Mouse (Mus musculus) MEL (cell line): ENCODE measurements around the gene Aldh3b1. TPM values are rescaled to one million over a fixed set of nuclear protein-coding genes. Genes with fewer than 3 reads are reported as not detected.

Source experiments
- DNase-seq: peaks from one replicate; pipeline ENCODE4 v3.0.0; 2011; ENCODE audit warnings: low read depth, low spot score
- H3K27ac ChIP-seq: 2 replicates; pipeline ENCODE4 v1.5.1; 2012; ENCODE audit warnings: low read depth, mild to moderate bottlenecking, control low read depth, low read length, moderate library complexity; ENCODE audit not compliant: control insufficient read depth
- H3K27me3 ChIP-seq, 2 experiments: fragments of 150-350 bp in 1 of 2; sonication (generic) in 1 of 2; 2 replicates each; pipeline ENCODE4 v1.6.1; 2012; ENCODE audit warnings: low read length in 2 of 2, mild to moderate bottlenecking in 2 of 2, improper control_type of control experiment in 1 of 2, moderate library complexity in 1 of 2; ENCODE audit not compliant: insufficient read depth in 2 of 2, control insufficient read depth in 1 of 2
- H3K36me3 ChIP-seq, 2 experiments: 2 replicates each; pipeline ENCODE4 v1.6.1; 2012 to 2014; ENCODE audit warnings: low read length in 2 of 2, improper control_type of control experiment in 1 of 2, inconsistent platforms in 1 of 2, mild to moderate bottlenecking in 1 of 2; ENCODE audit not compliant: insufficient read depth in 2 of 2, control insufficient read depth in 1 of 2
- H3K4me1 ChIP-seq, 2 experiments: fragments of 150-350 bp in 1 of 2; sonication (generic) in 1 of 2; 2 replicates each; pipeline ENCODE4 v1.6.1; 2012; ENCODE audit warnings: low read length in 2 of 2, improper control_type of control experiment in 1 of 2, mild to moderate bottlenecking in 1 of 2; ENCODE audit not compliant: insufficient read depth in 2 of 2, control insufficient read depth in 1 of 2
- H3K4me3 ChIP-seq, 2 experiments: fragments of 150-350 bp in 1 of 2; sonication (generic) in 1 of 2; 2 replicates each; pipeline ENCODE4 v1.5.1; 2012; ENCODE audit warnings: low read depth in 2 of 2, low read length in 2 of 2, mild to moderate bottlenecking in 2 of 2, moderate library complexity in 2 of 2, control low read depth in 1 of 2, improper control_type of control experiment in 1 of 2; ENCODE audit not compliant: control insufficient read depth in 1 of 2, insufficient read depth in 1 of 2
- H3K79me2 ChIP-seq: 2 replicates; pipeline ENCODE4 v1.6.1; 2012; ENCODE audit warnings: mild to moderate bottlenecking, low read length, moderate library complexity; ENCODE audit not compliant: control insufficient read depth, poor library complexity, insufficient read depth
- H3K9ac ChIP-seq: 2 replicates; pipeline ENCODE4 v1.6.1; 2012; ENCODE audit warnings: low read depth, mild to moderate bottlenecking, control low read depth, low read length, moderate library complexity; ENCODE audit not compliant: control insufficient read depth, poor library complexity, severe bottlenecking
- H3K9me3 ChIP-seq: fragments of 150-350 bp; sonication (generic); replicated peaks from 2 replicates; pipeline ENCODE4 v1.6.1; 2012; ENCODE audit warnings: mild to moderate bottlenecking, low read length, improper control_type of control experiment, moderate library complexity; ENCODE audit not compliant: insufficient read depth
- BHLHE40 ChIP-seq: IDR thresholded peaks from 2 replicates; pipeline ENCODE4 v1.6.1; 2012; ENCODE audit warnings: low read depth, mild to moderate bottlenecking, inconsistent platforms, low read length, improper control_type of control experiment, borderline replicate concordance
- CHD1 ChIP-seq: IDR thresholded peaks from 2 replicates; pipeline ENCODE4 v1.6.1; 2012; ENCODE audit warnings: low read depth, mild to moderate bottlenecking, inconsistent platforms, low read length, improper control_type of control experiment
- CHD2 ChIP-seq: IDR thresholded peaks from 2 replicates; pipeline ENCODE4 v1.6.1; 2011; ENCODE audit warnings: low read length, improper control_type of control experiment
- CTCF ChIP-seq, 3 experiments: IDR thresholded peaks in 2 of 3; conservative IDR thresholded peaks in 1 of 3; 2 replicates each; pipeline ENCODE4 v1.5.1; 2011 to 2012; ENCODE audit warnings: low read length in 3 of 3, low read depth in 2 of 3, mild to moderate bottlenecking in 2 of 3, improper control_type of control experiment in 1 of 3, inconsistent platforms in 1 of 3, mixed read lengths in 1 of 3, moderate library complexity in 1 of 3; ENCODE audit not compliant: control insufficient read depth in 1 of 3, insufficient read depth in 1 of 3, poor library complexity in 1 of 3, severe bottlenecking in 1 of 3
- E2F4 ChIP-seq: IDR thresholded peaks from 2 replicates; pipeline ENCODE4 v1.6.1; 2011; ENCODE audit warnings: low read depth, low read length, improper control_type of control experiment, borderline replicate concordance
- ELF1 ChIP-seq: IDR thresholded peaks from 2 replicates; pipeline ENCODE4 v1.6.1; 2014; ENCODE audit warnings: low read depth, mild to moderate bottlenecking, inconsistent platforms, low read length, improper control_type of control experiment, moderate library complexity
- EP300 ChIP-seq, 2 experiments: IDR thresholded peaks; 2 replicates each; pipeline ENCODE4 v1.6.1; 2011; ENCODE audit warnings: improper control_type of control experiment in 2 of 2, low read length in 2 of 2, low read depth in 1 of 2, mild to moderate bottlenecking in 1 of 2
- ETS1 ChIP-seq: IDR thresholded peaks from 2 replicates; pipeline ENCODE4 v1.6.1; 2012; ENCODE audit warnings: low read depth, mild to moderate bottlenecking, inconsistent platforms, low read length, improper control_type of control experiment, moderate library complexity
- GABPA ChIP-seq: IDR thresholded peaks from 2 replicates; pipeline ENCODE4 v1.6.1; 2012; ENCODE audit warnings: low read depth, mild to moderate bottlenecking, inconsistent platforms, low read length, improper control_type of control experiment, moderate library complexity
- GATA1 ChIP-seq: IDR thresholded peaks from 2 replicates; pipeline ENCODE4 v1.6.1; 2011; ENCODE audit warnings: low read depth, low read length, improper control_type of control experiment
- HCFC1 ChIP-seq: IDR thresholded peaks from 2 replicates; pipeline ENCODE4 v1.6.1; 2012; ENCODE audit warnings: low read depth, mild to moderate bottlenecking, inconsistent platforms, low read length, improper control_type of control experiment, moderate library complexity
- KAT2A ChIP-seq: conservative IDR thresholded peaks from 2 replicates; pipeline ENCODE4 v1.6.1; 2012; ENCODE audit warnings: low read depth, low read length, improper control_type of control experiment, inconsistent platforms
- MEF2A ChIP-seq: IDR thresholded peaks from 2 replicates; pipeline ENCODE4 v1.6.1; 2014; ENCODE audit warnings: low read depth, mild to moderate bottlenecking, inconsistent platforms, low read length, improper control_type of control experiment; ENCODE audit not compliant: poor library complexity, insufficient replicate concordance, severe bottlenecking; ENCODE audit errors: extremely low read depth
- MXI1 ChIP-seq: IDR thresholded peaks from 2 replicates; pipeline ENCODE4 v1.6.1; 2011; ENCODE audit warnings: mild to moderate bottlenecking, low read depth, low read length, improper control_type of control experiment
- POLR2A ChIP-seq, 2 experiments: IDR thresholded peaks; 2 replicates each; pipeline ENCODE4 v1.6.1; 2011 to 2012; ENCODE audit warnings: low read length in 2 of 2, mild to moderate bottlenecking in 2 of 2, control low read depth in 1 of 2, improper control_type of control experiment in 1 of 2, low read depth in 1 of 2, moderate library complexity in 1 of 2; ENCODE audit not compliant: control insufficient read depth in 1 of 2, insufficient read depth in 1 of 2, poor library complexity in 1 of 2
- POLR2AphosphoS2 ChIP-seq: IDR thresholded peaks from 2 replicates; pipeline ENCODE4 v1.6.1; 2011; ENCODE audit warnings: low read length, improper control_type of control experiment
- POLR2AphosphoS5 ChIP-seq: IDR thresholded peaks from 2 replicates; pipeline ENCODE4 v1.6.1; 2012; ENCODE audit warnings: low read depth, borderline replicate concordance, mild to moderate bottlenecking, inconsistent platforms, low read length, moderate library complexity, mixed read lengths
- RAD21 ChIP-seq: IDR thresholded peaks from 2 replicates; pipeline ENCODE4 v1.6.1; 2011; ENCODE audit warnings: mild to moderate bottlenecking, low read depth, low read length, improper control_type of control experiment
- RCOR1 ChIP-seq: IDR thresholded peaks from 2 replicates; pipeline ENCODE4 v1.6.1; 2012; ENCODE audit warnings: low read depth, mild to moderate bottlenecking, inconsistent platforms, low read length, improper control_type of control experiment
- SIN3A ChIP-seq: IDR thresholded peaks from 2 replicates; pipeline ENCODE4 v1.6.1; 2012; ENCODE audit warnings: low read length, improper control_type of control experiment, inconsistent platforms
- TAL1 ChIP-seq: IDR thresholded peaks from 2 replicates; pipeline ENCODE4 v1.6.1; 2012; ENCODE audit warnings: mild to moderate bottlenecking, inconsistent platforms, low read length, moderate library complexity, mixed read lengths
- TBP ChIP-seq: IDR thresholded peaks from 2 replicates; pipeline ENCODE4 v1.8.0; 2011; ENCODE audit warnings: low read depth, low read length, improper control_type of control experiment
- USF1 ChIP-seq: IDR thresholded peaks from 2 replicates; pipeline ENCODE4 v1.6.1; 2014; ENCODE audit warnings: low read depth, mild to moderate bottlenecking, inconsistent platforms, low read length, improper control_type of control experiment, moderate library complexity
- ZMIZ1 ChIP-seq: IDR thresholded peaks from 2 replicates; pipeline ENCODE4 v1.6.1; 2012; ENCODE audit warnings: low read depth, mild to moderate bottlenecking, inconsistent platforms, low read length, improper control_type of control experiment, moderate library complexity
- polyA plus RNA-seq, 2 experiments: library from polyadenylated mRNA; stranded (reverse) in 1 of 2; unstranded in 1 of 2; fragments of >175 nt in 1 of 2; fragments of >200 nt in 1 of 2; gene quantifications; 2 replicates each; pipeline versions ENCODE4 v1.2.1 to v1.2.4; 2012; ENCODE audit warnings: low replicate concordance in 2 of 2, low read depth in 1 of 2; ENCODE audit not compliant: insufficient read length in 2 of 2, insufficient read depth in 1 of 2, missing spikeins in 1 of 2
- total RNA-seq: library from RNA; depleted of rRNA; stranded (reverse); fragments of 300-350 nt; gene quantifications from 2 replicates; pipeline ENCODE4 v1.2.3, GENCODE M21; 2012

Gene Aldh3b1
- total and polyA plus RNA-seq, 3 experiments: 0.08 to 0.10 TPM; not detected in 1

DNA sequence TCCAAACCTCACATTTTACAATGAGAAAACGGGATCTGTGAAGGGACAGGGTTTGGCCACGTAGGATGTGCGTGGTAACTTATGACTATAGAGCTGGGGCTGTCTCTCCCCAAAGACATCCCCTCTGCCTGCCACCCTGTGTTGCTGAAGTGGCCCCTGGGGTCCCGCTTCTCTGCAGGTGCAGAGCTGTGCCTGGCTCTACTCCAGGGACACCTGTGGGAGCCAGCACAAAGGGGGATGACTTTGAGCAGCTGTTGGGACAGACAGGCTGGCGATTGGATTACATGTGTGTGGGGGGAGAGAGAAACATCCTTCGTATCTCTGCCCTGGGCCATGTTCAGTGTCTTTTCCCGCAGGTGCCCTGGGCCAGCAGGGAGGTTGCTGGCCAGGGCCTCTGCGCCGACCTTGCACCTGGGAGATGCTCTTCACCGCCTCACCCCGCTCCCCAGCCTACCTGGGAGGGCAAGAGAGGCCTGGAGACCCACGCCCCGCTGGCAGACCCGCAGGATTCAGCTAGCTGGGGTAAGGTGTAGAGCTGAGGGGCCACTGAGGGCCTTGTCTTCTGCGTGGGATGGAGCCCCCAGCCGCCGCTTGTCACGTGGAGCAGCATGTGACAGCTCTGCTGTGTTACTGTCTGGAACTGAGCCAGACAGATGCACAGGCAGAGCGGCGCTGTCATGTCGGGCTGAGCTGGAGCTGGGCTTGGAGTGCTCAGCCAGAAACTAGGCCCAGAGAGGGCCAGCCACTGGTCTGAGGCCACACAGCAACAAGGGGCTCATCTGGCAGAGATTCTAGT, 852 bp upstream of the Aldh3b1 start:
- TF ChIP-seq GABPA (no peak), ZMIZ1 (no peak), TAL1 (no peak), USF1 (peak; percentile 67), KAT2A (no peak), SIN3A (no peak)
- H3K27me3 ChIP-seq: no peaks in the 10 kb centered on the region; a peak in 1 of 4 replicates
- H3K36me3 ChIP-seq: peaks cover 0 to 2% of the 10 kb centered on the region in 2 experiments; a peak in 1 of 4 replicates
- peaks cover 0 to 12% of the 10 kb centered on the region in 2 experiments; a peak in 2 of 4 replicates for H3K4me1 ChIP-seq
- H3K79me2 ChIP-seq: no peaks in the 10 kb centered on the region; the same call in 1 of the 2 replicates
- DNase-seq: no peak
- H3K9ac ChIP-seq: no peak overlapping the region
- no peaks in the 10 kb centered on the region for H3K9me3 ChIP-seq
- no peak overlapping the region for H3K27ac ChIP-seq
- H3K4me3 ChIP-seq: no peak overlapping the region

GRCm38 (mm10) chr19:3928779-3929178, 829 bp downstream of the Aldh3b1 start:
- DNase-seq: no peak
- H3K27me3 ChIP-seq: no peaks in the 10 kb centered on the region; a peak in 1 of 4 replicates
- H3K9me3 ChIP-seq: no peaks in the 10 kb centered on the region
- peaks cover 0 to 18% of the 10 kb centered on the region in 2 experiments; a peak in 2 of 4 replicates for H3K4me1 ChIP-seq
- no peak overlapping the region for H3K4me3 ChIP-seq
- no peaks in the 10 kb centered on the region for H3K79me2 ChIP-seq
- H3K27ac ChIP-seq: no peak overlapping the region
- H3K36me3 ChIP-seq: peaks cover 0 to 2% of the 10 kb centered on the region in 2 experiments; a peak in 1 of 4 replicates
- no peak overlapping the region for H3K9ac ChIP-seq
- TF ChIP-seq E2F4: no peak

- H3K27ac ChIP-seq: no peak overlapping the region
Measured at GRCm38 (mm10) chr19:3927989-3928388, 1.6 kb downstream of the Aldh3b1 start.

More at GRCm38 (mm10) chr19:3927989-3928388, 1.6 kb downstream of the Aldh3b1 start:
- H3K36me3 ChIP-seq: peaks cover 0 to 2% of the 10 kb centered on the region in 2 experiments; a peak in 1 of 4 replicates
- no peaks in the 10 kb centered on the region; a peak in 1 of 4 replicates for H3K27me3 ChIP-seq
- no peaks in the 10 kb centered on the region for H3K79me2 ChIP-seq
- DNase-seq: no peak
- H3K9me3 ChIP-seq: no peaks in the 10 kb centered on the region
- H3K4me3 ChIP-seq: no peak overlapping the region
- H3K4me1 ChIP-seq: peaks cover 0 to 22% of the 10 kb centered on the region in 2 experiments; a peak in 2 of 4 replicates
- TF ChIP-seq ELF1 (no peak), CHD1 (no peak), RCOR1 (no peak), GATA1 (no peak), BHLHE40 (no peak), KAT2A (no peak), MEF2A (no peak), USF1 (no peak), MXI1 (no peak), EP300 (IDR thresholded peaks at IDR 0.05; ENCODE audit: low read depth in 1 of 2, low read length in 2 of 2) (no peak), HCFC1 (no peak), CHD2 (no peak), POLR2A (IDR thresholded peaks at IDR 0.05; ENCODE audit: control insufficient read depth in 1 of 2, insufficient read depth in 1 of 2, low read depth in 1 of 2, low read length in 2 of 2, poor library complexity in 1 of 2) (no peak), POLR2AphosphoS5 (no peak), GABPA (no peak), CTCF (IDR thresholded peaks at IDR 0.05 in 2 of 3, conservative IDR thresholded peaks at IDR 0.05 in 1 of 3; ENCODE audit: control insufficient read depth in 1 of 3, insufficient read depth in 1 of 3, low read depth in 2 of 3, low read length in 3 of 3, poor library complexity in 1 of 3, severe bottlenecking in 1 of 3) (no peak), ETS1 (no peak), POLR2AphosphoS2 (no peak), RAD21 (no peak), TBP (no peak)
- H3K9ac ChIP-seq: no peak overlapping the region
